Mouse (Mus musculus) thymus, adult 2 months (tissue): Measurements from ENCODE around the gene Hoxa5.

ENCODE experiments used
- CTCF ChIP-seq: fragments of 200-500 bp; IDR thresholded peaks from 2 replicates; pipeline ENCODE4 v1.5.1; 2012; ENCODE audit warnings: mild to moderate bottlenecking, control low read depth, low read length, moderate library complexity, borderline replicate concordance; ENCODE audit not compliant: control insufficient read depth, poor library complexity, insufficient read depth; ENCODE audit errors: extremely low read depth
- POLR2A ChIP-seq: fragments of 200-500 bp; IDR thresholded peaks from 2 replicates; pipeline ENCODE4 v1.6.1; 2012; ENCODE audit warnings: mild to moderate bottlenecking, low read length, control low read depth, moderate library complexity; ENCODE audit not compliant: control insufficient read depth, poor library complexity, insufficient read depth; ENCODE audit errors: extremely low read depth

GRCm38 (mm10) chr6:52201269-52201668, 3.1 kb downstream of the Hoxa5 start:
- TF ChIP-seq CTCF (no peak), POLR2A (no peak)
